Mouse (Mus musculus) embryonic fibroblast, embryonic 13.5 days (primary cell): ENCODE results near the gene Chst5. TPM values are rescaled to one million over a fixed set of nuclear protein-coding genes. Genes with fewer than 3 reads are reported as not detected.

ENCODE experiments used
- H3K27ac ChIP-seq: 2 replicates; pipeline ENCODE4 v1.5.1; 2012; ENCODE audit warnings: low read length, control low read depth, inconsistent platforms; ENCODE audit not compliant: insufficient read depth
- H3K4me1 ChIP-seq: 2 replicates; pipeline ENCODE4 v1.6.1; 2011; ENCODE audit warnings: low read length; ENCODE audit not compliant: control insufficient read depth, insufficient read depth
- H3K4me3 ChIP-seq: 2 replicates; pipeline ENCODE4 v1.5.1; 2011; ENCODE audit warnings: mild to moderate bottlenecking, control low read depth, low read length; ENCODE audit not compliant: insufficient read depth
- CTCF ChIP-seq: IDR thresholded peaks from 2 replicates; pipeline ENCODE4 v1.5.1; 2011; ENCODE audit warnings: mild to moderate bottlenecking, control low read depth, low read length, moderate library complexity, borderline replicate concordance; ENCODE audit not compliant: insufficient read depth
- POLR2A ChIP-seq: IDR thresholded peaks from 2 replicates; pipeline ENCODE4 v1.6.1; 2011; ENCODE audit warnings: low read depth, mild to moderate bottlenecking, control low read depth, low read length, moderate library complexity
- polyA plus RNA-seq: library from polyadenylated mRNA; stranded (reverse); fragments of >200 nt; gene quantifications from 2 replicates; pipeline ENCODE4 v1.2.4, GENCODE M21; 2011; ENCODE audit warnings: low read depth; ENCODE audit not compliant: missing spikeins, insufficient read length

Chst5 gene
- 0.79 and 1.9 TPM in 2 replicates for polyA plus RNA-seq

GRCm38 (mm10) chr8:111909621-111910450 is at the start of gene Chst5:
Chst5 (minus strand) TSS chr8:111910447.
- Histone ChIP-seq H3K4me1 (peaks cover 3% of the 10 kb centered on the region; the same call in 1 of the 2 replicates), H3K4me3 (no peak within 1 kb of the TSS), H3K27ac (no peak within 1 kb of the TSS)
- TF ChIP-seq POLR2A: no peak
- TF ChIP-seq CTCF: no peak

GRCm38 (mm10) chr8:111957231-111957630 is 47.0 kb upstream of the Chst5 start:
- Histone ChIP-seq H3K4me3 (no peak overlapping the region), H3K4me1 (no peaks in the 10 kb centered on the region), H3K27ac (no peak overlapping the region)
- TF ChIP-seq CTCF (no peak), POLR2A (no peak)

GRCm38 (mm10) chr8:111955879-111956278 is 45.6 kb upstream of the Chst5 start:
- H3K4me3 ChIP-seq: no peak overlapping the region
- no peaks in the 10 kb centered on the region for H3K4me1 ChIP-seq
- no peak overlapping the region for H3K27ac ChIP-seq
- TF ChIP-seq CTCF: no peak
- TF ChIP-seq POLR2A: no peak

- no peak for TF ChIP-seq POLR2A
- TF ChIP-seq CTCF: no peak
- H3K4me1 ChIP-seq: no peaks in the 10 kb centered on the region
- no peak overlapping the region for H3K27ac ChIP-seq
- no peak overlapping the region for H3K4me3 ChIP-seq
Observed at GRCm38 (mm10) chr8:111954844-111955594, 44.8 kb upstream of the Chst5 start.

- no peak overlapping the region for H3K27ac ChIP-seq
- no peaks in the 10 kb centered on the region for H3K4me1 ChIP-seq
- no peak overlapping the region for H3K4me3 ChIP-seq
- TF ChIP-seq POLR2A (no peak), CTCF (no peak)
Observed at GRCm38 (mm10) chr8:111951936-111952335, 41.7 kb upstream of the Chst5 start.

- TF ChIP-seq CTCF: no peak
Observed at GRCm38 (mm10) chr8:111951317-111951716, 41.1 kb upstream of the Chst5 start.

GRCm38 (mm10) chr8:111950846-111951245 is 40.6 kb upstream of the Chst5 start:
- no peak overlapping the region for H3K4me3 ChIP-seq
- TF ChIP-seq CTCF: no peak
- TF ChIP-seq POLR2A: no peak

More at GRCm38 (mm10) chr8:111951317-111951716, 41.1 kb upstream of the Chst5 start:
- no peak overlapping the region for H3K4me3 ChIP-seq
- H3K27ac ChIP-seq: no peak overlapping the region
- H3K4me1 ChIP-seq: no peaks in the 10 kb centered on the region

GRCm38 (mm10) chr8:111947954-111948353 is 37.7 kb upstream of the Chst5 start:
- no peak overlapping the region for H3K27ac ChIP-seq
- TF ChIP-seq CTCF: no peak
- no peak for TF ChIP-seq POLR2A
- H3K4me3 ChIP-seq: no peak overlapping the region
- H3K4me1 ChIP-seq: no peaks in the 10 kb centered on the region

More at GRCm38 (mm10) chr8:111950846-111951245, 40.6 kb upstream of the Chst5 start:
- Histone ChIP-seq H3K27ac (no peak overlapping the region), H3K4me1 (no peaks in the 10 kb centered on the region)

GRCm38 (mm10) chr8:111947144-111947543 is 36.9 kb upstream of the Chst5 start:
- Histone ChIP-seq H3K27ac (no peak overlapping the region), H3K4me1 (no peaks in the 10 kb centered on the region)
- no peak for TF ChIP-seq CTCF
- TF ChIP-seq POLR2A: no peak

GRCm38 (mm10) chr8:111943544-111943943 is 33.3 kb upstream of the Chst5 start:
- TF ChIP-seq POLR2A: no peak
- no peak for TF ChIP-seq CTCF
- Histone ChIP-seq H3K27ac (no peak overlapping the region), H3K4me1 (no peaks in the 10 kb centered on the region), H3K4me3 (no peak overlapping the region)

More at GRCm38 (mm10) chr8:111947144-111947543, 36.9 kb upstream of the Chst5 start:
- no peak overlapping the region for H3K4me3 ChIP-seq
